Mouse (Mus musculus): ENCODE measurements at regions not wholly inside any gene's neighbourhood (a gene's known extent, or its start where the extent isn't known, plus 50 kb on each side); places are given as distances from the start of the nearest gene placed in this dataset.

- no peak for DNase-seq (ENCODE audit: low spot score in 2 of 2)
Observed at GRCm38 (mm10) chr5:51144842-51145241, 422.7 kb downstream of the Ppargc1a start.

- no peak for DNase-seq (ENCODE audit: low spot score in 2 of 2)
Observed at GRCm38 (mm10) chr5:51125091-51125490, 442.4 kb downstream of the Ppargc1a start.

GRCm38 (mm10) chr5:51110006-51110405 is 457.5 kb downstream of the Ppargc1a start:
- DNase-seq (ENCODE audit: low spot score in 2 of 2): no peak

GRCm38 (mm10) chr5:51108737-51109136 is 458.8 kb downstream of the Ppargc1a start:
- DNase-seq (ENCODE audit: low spot score in 2 of 2): no peak

- DNase-seq (ENCODE audit: low spot score in 2 of 2): no peak
Observed at GRCm38 (mm10) chr5:51108181-51108580, 459.3 kb downstream of the Ppargc1a start.

GRCm38 (mm10) chr5:51099902-51100301 is 467.6 kb downstream of the Ppargc1a start:
- no peak for DNase-seq (ENCODE audit: low spot score in 2 of 2)

- DNase-seq (ENCODE audit: low spot score in 2 of 2): no peak
Observed at GRCm38 (mm10) chr5:51072674-51073468, 494.7 kb downstream of the Ppargc1a start.

- no peak for DNase-seq (ENCODE audit: low spot score in 2 of 2)
Observed at GRCm38 (mm10) chr5:51072146-51072545, 495.4 kb downstream of the Ppargc1a start.

- DNase-seq (ENCODE audit: low spot score in 2 of 2): no peak
Observed at GRCm38 (mm10) chr5:51069668-51070067, 497.9 kb downstream of the Ppargc1a start.

GRCm38 (mm10) chr5:51045872-51046271 is 521.7 kb downstream of the Ppargc1a start:
- DNase-seq (ENCODE audit: low spot score in 2 of 2): no peak

- no peak for DNase-seq (ENCODE audit: low spot score in 2 of 2)
Observed at GRCm38 (mm10) chr5:51041541-51042217, 525.8 kb downstream of the Ppargc1a start.

- no peak for DNase-seq (ENCODE audit: low spot score in 2 of 2)
Observed at GRCm38 (mm10) chr5:51040926-51041325, 526.6 kb downstream of the Ppargc1a start.

GRCm38 (mm10) chr5:51040463-51040862 is 527.1 kb downstream of the Ppargc1a start:
- DNase-seq (ENCODE audit: low spot score in 2 of 2): no peak

- DNase-seq (ENCODE audit: low spot score in 2 of 2): no peak
Observed at GRCm38 (mm10) chr5:51039713-51040178, 527.8 kb downstream of the Ppargc1a start.

- DNase-seq (ENCODE audit: low spot score in 2 of 2): no peak
Observed at GRCm38 (mm10) chr5:51036450-51036990, 531.0 kb downstream of the Ppargc1a start.

GRCm38 (mm10) chr5:51028966-51029365 is 538.6 kb downstream of the Ppargc1a start:
- no peak for DNase-seq (ENCODE audit: low spot score in 2 of 2)

GRCm38 (mm10) chr5:50990822-50991537 is 576.5 kb downstream of the Ppargc1a start:
- DNase-seq (ENCODE audit: low spot score in 2 of 2): no peak

Small RNA genes lying in the stretch of these regions (microRNA-seq; reads per million reads assigned to microRNA genes)
- 0 reads per million in 2 experiments for gene Gm44377
